Mouse (Mus musculus): ENCODE measurements at regions not wholly inside any gene's neighbourhood (a gene's known extent, or its start where the extent isn't known, plus 50 kb on each side); places are given as distances from the start of the nearest gene placed in this dataset.

DNA sequence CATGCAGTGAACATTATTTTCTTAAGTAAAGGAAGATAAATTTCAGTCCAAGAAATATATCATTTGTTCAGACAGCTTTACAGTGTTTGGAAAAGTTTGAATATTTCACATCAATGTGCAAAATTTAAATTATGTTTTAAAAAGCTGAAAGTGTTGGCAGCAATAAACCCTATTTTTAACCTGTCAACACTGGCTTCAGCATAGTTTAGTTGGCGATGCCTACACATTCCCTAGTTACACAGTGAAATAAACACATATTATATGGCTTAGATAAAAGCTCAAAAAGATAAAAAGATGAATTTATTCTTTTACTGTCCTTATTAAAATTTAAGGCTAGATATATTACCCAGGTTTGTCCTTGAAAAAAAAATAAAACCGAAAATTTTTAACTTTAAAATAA is 471.8 kb upstream of the Ncam2 start:
- Histone ChIP-seq H3K4me2 (ENCODE audit: low read depth) (no peak overlapping the region), H3K36me3 (ENCODE audit: insufficient read depth) (no peaks in the 10 kb centered on the region), H3K27me3 (ENCODE audit: insufficient read depth, low read length) (no peaks in the 10 kb centered on the region), H3K4me3 (ENCODE audit: low read depth, low read length) (no peak overlapping the region), H3K9ac (no peak overlapping the region), H3K4me1 (ENCODE audit: insufficient read depth) (no peaks in the 10 kb centered on the region), H3K27ac (ENCODE audit: low read depth, low read length) (no peak overlapping the region), H3K9me3 (ENCODE audit: low read length) (no peaks in the 10 kb centered on the region)
- peak; percentile 27 for DNase-seq
- ATAC-seq = peak; percentile 58; the same call in 1 of the 2 replicates
- WGBS = 69% methylated on average over 2 of the region's 2 CpGs
- no peak for TF ChIP-seq CTCF (IDR thresholded peaks at IDR 0.05; ENCODE audit: low read depth)

DNA sequence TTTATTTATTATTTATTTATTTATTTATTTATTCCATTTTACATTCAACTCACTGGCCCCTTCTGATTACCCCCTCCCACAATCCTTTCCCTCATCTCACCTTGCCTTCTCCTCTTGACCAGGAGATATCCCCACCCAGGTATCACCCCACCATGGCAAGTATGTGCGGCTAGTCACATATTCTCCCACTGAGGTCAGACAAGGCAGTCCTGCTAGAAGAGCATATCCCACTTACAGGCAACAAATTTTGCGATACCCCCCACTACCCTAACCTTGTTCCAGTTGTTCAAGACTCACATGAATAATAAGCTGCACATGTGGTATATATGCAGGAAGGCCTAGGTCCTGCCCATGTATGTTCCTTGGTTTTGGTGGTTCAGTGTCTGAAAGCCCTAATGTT is 427.2 kb upstream of the Ncam2 start:
- no peak for ATAC-seq
- no peaks in the 10 kb centered on the region for H3K36me3 ChIP-seq (ENCODE audit: insufficient read depth)

DNA sequence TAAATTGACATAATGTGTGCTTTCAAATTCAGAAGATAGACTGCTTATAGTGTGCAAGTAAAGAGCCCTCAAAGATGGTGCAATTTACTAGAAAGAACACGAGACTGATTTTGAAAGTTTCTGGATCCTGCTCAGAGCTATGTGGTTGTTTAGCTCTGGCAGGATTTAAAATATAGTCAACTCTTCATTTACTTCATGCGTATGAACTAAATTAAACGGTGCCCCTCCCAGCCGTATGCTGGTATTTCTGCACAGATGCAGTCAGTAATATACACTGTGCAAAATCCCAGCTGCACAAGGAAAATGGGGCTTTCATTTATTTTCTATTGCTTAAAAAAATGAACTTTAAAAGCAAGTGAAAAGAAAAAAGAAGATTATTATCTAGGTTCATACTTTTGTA is 383.4 kb upstream of the Ncam2 start:
- H3K4me1 ChIP-seq (ENCODE audit: insufficient read depth) = no peaks in the 10 kb centered on the region
- no peak for ATAC-seq
- no peaks in the 10 kb centered on the region for H3K27me3 ChIP-seq (ENCODE audit: insufficient read depth, low read length)
- DNase-seq = no peak
- no peak for TF ChIP-seq CTCF (IDR thresholded peaks at IDR 0.05; ENCODE audit: low read depth)
- H3K36me3 ChIP-seq (ENCODE audit: insufficient read depth) = no peaks in the 10 kb centered on the region
- no peak overlapping the region for H3K27ac ChIP-seq (ENCODE audit: low read depth, low read length)
- H3K4me3 ChIP-seq (ENCODE audit: low read depth, low read length) = no peak overlapping the region
- no peaks in the 10 kb centered on the region for H3K9me3 ChIP-seq (ENCODE audit: low read length)
- WGBS = 81% methylated on average over 4 of the region's 4 CpGs
- no peak overlapping the region for H3K9ac ChIP-seq
- H3K4me2 ChIP-seq (ENCODE audit: low read depth) = no peak overlapping the region

More for the DNA sequence above, 427.2 kb upstream of the Ncam2 start:
- H3K27me3 ChIP-seq (ENCODE audit: insufficient read depth, low read length) = no peaks in the 10 kb centered on the region
- no peak for DNase-seq
- no peaks in the 10 kb centered on the region for H3K9me3 ChIP-seq (ENCODE audit: low read length)
- H3K9ac ChIP-seq = no peak overlapping the region
- no peak for TF ChIP-seq CTCF (IDR thresholded peaks at IDR 0.05; ENCODE audit: low read depth)
- H3K27ac ChIP-seq (ENCODE audit: low read depth, low read length) = no peak overlapping the region
- no peak overlapping the region for H3K4me2 ChIP-seq (ENCODE audit: low read depth)
- 98% methylated on average over 2 of the region's 2 CpGs for WGBS
- no peaks in the 10 kb centered on the region for H3K4me1 ChIP-seq (ENCODE audit: insufficient read depth)
- H3K4me3 ChIP-seq (ENCODE audit: low read depth, low read length) = no peak overlapping the region

DNA sequence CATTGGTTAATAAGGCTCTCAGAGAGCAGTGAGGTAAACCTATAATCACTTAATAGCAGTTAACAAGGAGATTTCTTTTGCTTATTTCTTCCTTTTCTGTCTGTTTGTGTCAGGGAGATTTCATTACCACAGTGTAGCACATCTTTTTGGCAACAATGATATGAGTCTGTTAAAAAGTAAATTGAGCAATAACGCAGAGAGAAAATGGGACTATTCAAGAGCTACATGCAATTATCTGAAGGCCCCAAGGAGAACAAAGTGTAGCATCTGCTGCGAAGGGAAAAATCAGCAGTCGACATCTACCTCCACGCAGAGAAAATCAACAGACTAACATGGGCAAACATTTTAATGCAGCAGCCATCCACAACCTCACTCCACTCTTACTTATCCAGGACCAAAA is 366.0 kb upstream of the Ncam2 start:
- ATAC-seq = no peak
- Histone ChIP-seq H3K27ac (ENCODE audit: low read depth, low read length) (no peak overlapping the region), H3K4me2 (ENCODE audit: low read depth) (no peak overlapping the region), H3K9ac (no peak overlapping the region), H3K4me3 (ENCODE audit: low read depth, low read length) (no peak overlapping the region), H3K27me3 (ENCODE audit: insufficient read depth, low read length) (no peaks in the 10 kb centered on the region), H3K4me1 (ENCODE audit: insufficient read depth) (no peaks in the 10 kb centered on the region), H3K9me3 (ENCODE audit: low read length) (no peaks in the 10 kb centered on the region), H3K36me3 (ENCODE audit: insufficient read depth) (no peaks in the 10 kb centered on the region)
- no peak for TF ChIP-seq CTCF (IDR thresholded peaks at IDR 0.05; ENCODE audit: low read depth)
- WGBS = 72% methylated on average over 4 of the region's 4 CpGs
- no peak for DNase-seq
